Mouse (Mus musculus): ENCODE measurements at regions not wholly inside any gene's neighbourhood (a gene's known extent, or its start where the extent isn't known, plus 50 kb on each side); places are given as distances from the start of the nearest gene placed in this dataset.

GRCm38 (mm10) chr11:31748275-31748815 lies 76.7 kb upstream of the Bod1 start:
- DNase-seq, result no peak

DNA sequence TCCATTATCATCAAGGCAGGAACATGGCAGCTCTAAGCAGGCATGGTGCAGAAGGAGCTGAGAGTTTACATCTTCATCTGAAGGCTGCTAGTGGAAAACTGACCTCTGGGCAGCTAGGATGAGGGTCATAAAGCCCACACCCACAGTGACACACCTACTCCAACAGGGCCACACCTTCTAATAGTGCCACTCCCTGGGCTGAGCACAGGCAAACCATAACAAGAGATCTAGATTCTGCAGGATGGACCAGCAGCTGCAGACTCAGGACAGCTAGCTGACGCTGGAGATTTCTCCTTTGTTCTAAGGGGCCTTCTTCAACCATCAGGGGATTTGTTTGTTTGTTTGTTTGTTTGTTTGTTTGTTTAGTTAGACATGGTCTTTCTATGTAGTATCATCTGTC lies 79.6 kb upstream of the Bod1 start:
- no peak for DNase-seq

- no peak for DNase-seq
Measured at GRCm38 (mm10) chr11:31753211-31753610, 81.5 kb upstream of the Bod1 start.

DNA sequence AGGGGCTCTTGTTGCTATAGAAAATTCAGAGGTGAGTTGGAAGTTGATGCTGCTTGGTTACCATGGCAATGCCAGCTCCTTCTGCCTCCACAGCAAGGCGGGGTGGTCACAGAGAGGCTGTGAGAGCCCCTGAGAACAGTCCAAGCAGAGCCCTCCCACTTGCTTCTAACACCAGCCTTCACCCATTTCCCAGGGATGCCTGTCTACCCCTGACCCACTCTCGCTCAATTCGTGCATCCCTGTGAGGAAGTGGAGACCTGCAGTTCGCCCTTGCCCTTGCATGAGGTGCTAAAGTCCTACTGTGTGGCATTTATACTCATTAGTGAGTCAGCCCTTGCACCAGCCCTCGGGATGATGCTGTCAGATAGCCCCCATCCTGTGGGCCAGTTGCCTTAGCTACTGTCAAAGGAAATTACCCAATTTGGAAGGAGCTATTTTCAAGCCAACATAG lies 82.1 kb upstream of the Bod1 start:
- DNase-seq, result no peak

GRCm38 (mm10) chr11:31754416-31754815 lies 82.7 kb upstream of the Bod1 start:
- DNase-seq, result no peak

- no peak for DNase-seq
Measured at GRCm38 (mm10) chr11:31755858-31756257, 84.2 kb upstream of the Bod1 start.

GRCm38 (mm10) chr11:31756355-31757145 lies 84.9 kb upstream of the Bod1 start:
- no peak for DNase-seq

GRCm38 (mm10) chr11:31759868-31760765 lies 88.4 kb upstream of the Bod1 start:
- DNase-seq, result peak; percentile 75

DNA sequence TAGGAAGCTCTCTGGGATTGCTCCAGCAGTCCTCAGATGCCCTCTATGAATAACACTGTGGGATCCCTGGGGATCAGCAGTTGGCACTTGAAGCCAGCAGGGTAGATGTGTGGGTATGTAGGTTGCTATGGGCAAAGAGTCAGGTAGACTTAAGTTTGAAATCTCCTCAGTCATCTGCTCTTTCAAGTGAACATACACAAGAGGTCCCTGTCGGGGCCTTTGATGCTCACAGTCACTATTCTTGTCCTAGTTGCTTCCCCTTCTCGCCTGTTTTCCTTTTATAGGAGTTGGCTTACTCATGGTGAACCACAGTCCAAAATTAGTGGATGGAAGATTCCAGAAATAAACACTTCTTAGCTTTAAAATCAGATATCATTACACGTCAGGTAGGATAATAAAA lies 92.2 kb upstream of the Bod1 start:
- no peak for DNase-seq

- no peak for DNase-seq
Measured at GRCm38 (mm10) chr11:31766296-31766695, 94.6 kb upstream of the Bod1 start.

GRCm38 (mm10) chr11:31767727-31768495 lies 96.2 kb upstream of the Bod1 start:
- no peak for DNase-seq

DNA sequence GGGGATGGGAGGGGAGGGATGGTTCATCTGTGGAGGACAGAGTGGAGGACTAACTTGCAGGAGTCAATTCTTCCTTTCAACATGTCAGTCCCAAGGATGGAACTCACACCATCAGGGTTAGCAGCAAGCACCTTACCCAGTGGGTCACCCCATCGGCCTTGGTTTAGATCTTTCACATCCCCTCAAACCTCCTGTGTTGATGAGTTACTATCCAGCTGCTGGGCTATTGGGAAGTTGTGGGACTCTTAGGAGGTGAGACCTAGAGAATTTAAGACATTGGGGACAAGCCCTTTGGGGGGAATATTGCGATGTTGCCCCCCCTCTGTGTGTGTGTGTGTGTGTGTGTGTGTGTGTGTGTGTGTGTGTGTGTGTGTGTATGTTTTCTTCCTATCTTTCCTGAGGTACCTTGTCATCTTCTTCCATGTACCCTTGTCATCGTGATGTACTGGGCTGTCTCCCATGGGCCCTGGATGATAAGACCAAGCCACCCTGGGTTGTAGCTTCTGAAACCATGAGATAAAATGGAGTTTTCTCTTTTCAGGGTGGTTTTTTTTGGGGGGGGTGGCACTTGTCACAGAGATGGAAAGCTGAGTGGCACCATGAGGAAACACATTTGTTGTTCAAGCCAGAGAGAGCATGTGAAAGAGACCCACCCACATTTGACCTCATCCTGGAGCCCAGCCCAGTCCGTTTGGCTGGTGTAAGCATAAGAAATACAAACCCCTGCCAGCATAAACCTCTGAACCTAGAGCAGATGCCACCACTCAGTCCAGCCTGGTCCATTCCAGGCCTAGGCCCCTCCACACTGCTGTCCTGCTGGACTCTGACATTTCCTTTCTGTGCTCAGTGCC lies 98.3 kb upstream of the Bod1 start:
- DNase-seq, result no peak

GRCm38 (mm10) chr11:31770881-31771280 lies 99.2 kb upstream of the Bod1 start:
- DNase-seq, result no peak

DNA sequence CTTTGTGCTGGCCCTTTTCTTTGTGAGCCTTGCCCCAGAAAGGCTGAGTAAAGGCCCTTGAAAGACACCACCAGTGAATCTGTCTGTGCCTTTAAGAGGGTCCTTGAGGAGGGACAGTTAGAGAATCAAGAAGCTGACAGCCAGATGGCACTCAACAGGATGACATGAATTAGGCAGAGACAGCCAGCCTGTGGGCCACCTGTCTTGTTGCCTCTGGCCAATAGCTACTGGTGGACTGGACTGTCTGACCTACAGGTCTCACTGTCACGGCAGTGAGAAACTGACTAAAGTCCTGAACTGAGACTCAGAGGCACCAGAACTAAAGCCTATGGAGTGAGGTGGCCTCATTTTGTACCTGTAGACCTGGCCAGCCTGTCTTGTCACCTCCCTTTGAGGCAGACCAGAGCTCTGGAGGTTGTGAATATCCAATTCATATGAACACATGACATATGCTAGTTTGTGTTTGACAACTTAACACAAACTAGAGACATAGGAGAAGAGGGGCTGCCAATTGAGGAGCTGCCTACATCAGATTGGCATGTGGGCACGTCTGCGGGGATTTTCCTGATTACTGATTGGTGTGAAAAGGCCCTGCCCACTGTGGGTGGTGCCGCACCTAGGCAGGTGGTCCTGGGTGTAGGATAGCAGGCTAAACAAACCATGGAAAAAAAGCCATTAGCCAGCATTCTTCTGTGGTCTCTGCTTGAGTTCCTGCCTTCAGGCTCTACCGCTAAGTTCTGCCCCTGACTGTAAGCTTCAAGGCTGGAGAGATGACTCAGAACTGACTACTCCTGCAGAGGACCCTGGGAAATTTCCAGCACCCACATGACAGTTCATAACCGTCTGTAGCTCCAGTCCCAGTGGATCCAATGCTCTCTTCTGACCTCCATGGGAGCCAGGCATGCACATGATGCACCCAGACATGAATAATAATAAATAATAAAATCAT lies 100.1 kb upstream of the Bod1 start:
- DNase-seq, result no peak

DNA sequence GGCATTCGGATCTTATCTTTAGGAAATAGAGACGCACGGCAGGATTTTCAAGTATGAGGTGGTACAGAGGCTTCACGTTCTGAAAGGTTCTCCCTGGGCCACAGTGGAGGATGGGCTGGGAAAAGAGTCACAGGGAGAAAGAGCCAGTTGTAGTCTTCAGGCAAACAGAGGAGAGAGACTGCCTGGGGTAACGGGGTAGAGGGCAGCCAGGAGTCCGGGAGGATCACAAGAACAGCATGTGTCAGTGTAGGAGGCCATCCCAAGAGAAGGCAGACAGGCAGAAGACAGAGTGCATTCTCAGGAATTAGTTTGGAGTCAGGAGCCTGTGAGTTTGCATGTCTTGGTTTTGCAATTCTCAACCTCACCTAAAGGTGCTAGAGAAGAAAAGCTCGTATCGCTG lies 94.5 kb upstream of the Cpeb4 start:
- DNase-seq, result no peak

- no peak for DNase-seq
Measured at GRCm38 (mm10) chr11:31778766-31779165, 93.2 kb upstream of the Cpeb4 start.

GRCm38 (mm10) chr11:31779267-31779666 lies 92.7 kb upstream of the Cpeb4 start:
- no peak for DNase-seq

GRCm38 (mm10) chr11:31780969-31781368 lies 91.0 kb upstream of the Cpeb4 start:
- no peak for DNase-seq

DNA sequence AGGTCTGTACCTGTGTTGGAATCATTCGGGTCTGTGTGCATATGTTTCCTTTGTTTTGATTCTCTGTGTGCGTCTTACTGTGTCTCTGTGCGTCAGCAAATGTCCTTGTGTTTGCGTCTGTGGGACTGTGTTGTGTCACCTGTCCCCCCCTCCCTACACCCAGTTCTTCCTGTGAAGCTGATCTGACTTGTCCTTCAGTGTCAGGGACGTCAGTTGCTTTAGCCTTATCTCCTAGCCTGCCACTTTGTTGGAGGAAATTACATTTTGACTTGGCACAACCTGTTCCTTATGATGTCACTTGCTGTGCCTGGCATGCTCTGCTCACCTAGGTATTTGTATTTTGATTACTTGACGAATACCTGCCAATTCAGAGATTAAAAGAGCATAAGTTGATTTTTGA lies 90.4 kb upstream of the Cpeb4 start:
- no peak for DNase-seq

GRCm38 (mm10) chr11:31783506-31784063 lies 88.4 kb upstream of the Cpeb4 start:
- DNase-seq, result no peak

All from thymus, postnatal 14 days (tissue).